Mouse (Mus musculus): Measurements from ENCODE around the gene Fbxl14. TPM values are rescaled to one million over a fixed set of nuclear protein-coding genes. Genes with fewer than 3 reads are reported as not detected.
A peak's percentile ranks its signal among the peaks of the same experiment; 100 is the strongest.
"Not testable (repeated sequence)": the region's sequence is repeated elsewhere in the genome, so short reads cannot be mapped to it uniquely, and the experiment has no call there.

Gene Fbxl14
- polyA plus RNA-seq, 1 experiment from 2014 or later = 4.1 TPM

DNA sequence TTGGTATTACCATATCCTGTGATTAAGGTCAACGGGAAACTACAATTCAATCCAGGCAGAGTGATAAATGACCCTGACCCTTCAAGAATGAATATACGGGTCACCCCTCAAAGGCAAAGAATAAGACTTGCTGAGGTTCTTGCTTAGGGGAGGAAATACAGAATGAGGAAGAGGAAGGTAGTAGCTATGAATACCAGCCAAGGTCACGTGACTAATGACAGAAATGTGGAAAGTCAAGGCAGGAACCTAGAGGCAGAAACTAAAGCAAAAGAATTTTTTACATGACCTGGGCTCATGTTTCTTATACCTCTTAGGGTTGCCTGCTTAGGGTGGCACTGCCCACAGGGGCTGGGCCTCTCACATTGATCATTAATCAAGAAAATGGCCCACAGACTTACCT, 6.8 kb upstream of the Fbxl14 start:
- no peaks in the 10 kb centered on the region for H3K36me3 ChIP-seq
- no peak overlapping the region for H3K27ac ChIP-seq (ENCODE audit: poor library complexity, severe bottlenecking)
- no peak for ATAC-seq (ENCODE audit: insufficient number of reproducible peaks, low FRiP score)
- H3K4me2 ChIP-seq = no peak overlapping the region
- no peaks in the 10 kb centered on the region for H3K9me3 ChIP-seq (replicated peaks)
- no peak overlapping the region for H3K4me3 ChIP-seq
- H3K27me3 ChIP-seq (replicated peaks) = no peaks in the 10 kb centered on the region
- WGBS = 78% methylated on average over 3 of the region's 3 CpGs
- H3K4me1 ChIP-seq (replicated peaks) = peaks cover 21% of the 10 kb centered on the region
- no peak overlapping the region for H3K9ac ChIP-seq

DNA sequence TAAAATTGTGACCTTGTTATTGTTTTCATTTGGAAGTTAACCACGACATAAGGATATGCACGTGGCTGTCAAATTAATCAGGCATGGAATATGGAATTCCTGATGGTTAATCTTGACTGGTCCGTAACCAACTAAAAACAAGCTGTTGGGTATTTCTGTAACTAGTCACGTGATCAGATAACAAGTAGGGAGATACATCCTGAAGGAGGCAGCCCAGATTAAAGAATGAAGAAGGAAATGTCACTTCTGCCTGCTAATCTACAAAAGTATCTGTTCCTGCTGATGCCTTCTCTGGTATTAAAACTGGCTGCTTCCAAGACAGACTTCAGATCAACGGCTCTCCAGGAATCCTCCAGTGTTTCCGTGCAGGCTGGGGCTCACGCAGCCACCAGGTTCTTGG, 6.0 kb upstream of the Fbxl14 start:
- Histone ChIP-seq H3K9ac (no peak overlapping the region), H3K9me3 (replicated peaks) (no peaks in the 10 kb centered on the region), H3K27ac (ENCODE audit: poor library complexity, severe bottlenecking) (no peak overlapping the region), H3K4me1 (replicated peaks) (peaks cover 19% of the 10 kb centered on the region), H3K4me2 (no peak overlapping the region), H3K36me3 (no peaks in the 10 kb centered on the region), H3K27me3 (replicated peaks) (no peaks in the 10 kb centered on the region), H3K4me3 (no peak overlapping the region)
- 46% methylated on average over 7 of the region's 7 CpGs for WGBS
- no peak for ATAC-seq (ENCODE audit: insufficient number of reproducible peaks, low FRiP score)

DNA sequence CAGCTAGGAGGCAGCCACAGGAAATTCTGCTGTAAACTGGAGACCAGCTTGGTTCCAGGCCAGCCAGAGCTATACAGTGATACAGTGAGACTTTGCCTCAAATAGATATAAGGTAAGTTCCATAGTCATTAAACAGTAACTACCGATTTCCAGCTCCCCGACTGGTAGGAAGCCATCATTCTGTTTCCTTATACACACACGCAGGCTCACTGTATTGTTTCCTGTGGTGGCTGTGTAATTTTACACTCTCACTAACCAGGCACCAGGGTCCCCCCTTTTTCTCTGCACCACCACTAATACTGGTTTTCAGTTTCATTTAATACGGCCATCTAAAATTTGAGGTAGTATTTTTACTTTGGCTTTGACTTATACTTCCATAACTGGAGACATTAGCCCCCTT, 5.5 kb upstream of the Fbxl14 start:
- no peaks in the 10 kb centered on the region for H3K9me3 ChIP-seq (replicated peaks)
- no peaks in the 10 kb centered on the region for H3K27me3 ChIP-seq (replicated peaks)
- peaks cover 19% of the 10 kb centered on the region for H3K4me1 ChIP-seq (replicated peaks)
- no peak overlapping the region for H3K4me3 ChIP-seq
- no peak overlapping the region for H3K4me2 ChIP-seq
- no peak overlapping the region for H3K27ac ChIP-seq (ENCODE audit: poor library complexity, severe bottlenecking)
- no peak overlapping the region for H3K9ac ChIP-seq
- ATAC-seq (ENCODE audit: insufficient number of reproducible peaks, low FRiP score) = no peak
- H3K36me3 ChIP-seq = no peaks in the 10 kb centered on the region
- WGBS = 75% methylated on average over 4 of the region's 4 CpGs

DNA sequence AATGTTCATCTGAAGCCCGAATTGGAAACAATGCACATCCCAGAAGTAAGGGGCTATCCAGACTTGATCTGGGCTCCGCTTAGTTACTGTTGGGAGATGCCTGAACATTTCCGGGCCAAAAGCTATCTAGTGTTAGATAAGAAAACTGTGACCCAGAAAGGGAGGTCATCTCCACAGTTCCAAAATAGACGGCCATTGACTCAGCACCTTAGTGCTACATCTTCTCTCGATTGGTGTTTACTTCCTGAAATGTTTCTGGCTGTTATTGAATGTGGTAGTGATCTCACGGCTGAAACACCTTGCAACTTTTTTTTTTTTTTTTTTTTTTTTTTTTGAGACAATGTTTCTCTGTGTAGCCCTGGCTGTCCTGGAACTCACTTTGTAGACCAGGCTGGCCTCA, 3.5 kb upstream of the Fbxl14 start:
- no peak overlapping the region for H3K4me3 ChIP-seq
- H3K27me3 ChIP-seq (replicated peaks) = no peaks in the 10 kb centered on the region
- H3K9me3 ChIP-seq (replicated peaks) = no peaks in the 10 kb centered on the region
- no peak for ATAC-seq (ENCODE audit: insufficient number of reproducible peaks, low FRiP score)
- H3K36me3 ChIP-seq = peaks cover 3% of the 10 kb centered on the region; the same call in 1 of the 2 replicates
- no peak overlapping the region for H3K4me2 ChIP-seq
- H3K27ac ChIP-seq (ENCODE audit: poor library complexity, severe bottlenecking) = no peak overlapping the region
- peaks cover 28% of the 10 kb centered on the region for H3K4me1 ChIP-seq (replicated peaks)
- H3K9ac ChIP-seq = no peak overlapping the region
- WGBS = 40% methylated on average over 6 of the region's 6 CpGs

DNA sequence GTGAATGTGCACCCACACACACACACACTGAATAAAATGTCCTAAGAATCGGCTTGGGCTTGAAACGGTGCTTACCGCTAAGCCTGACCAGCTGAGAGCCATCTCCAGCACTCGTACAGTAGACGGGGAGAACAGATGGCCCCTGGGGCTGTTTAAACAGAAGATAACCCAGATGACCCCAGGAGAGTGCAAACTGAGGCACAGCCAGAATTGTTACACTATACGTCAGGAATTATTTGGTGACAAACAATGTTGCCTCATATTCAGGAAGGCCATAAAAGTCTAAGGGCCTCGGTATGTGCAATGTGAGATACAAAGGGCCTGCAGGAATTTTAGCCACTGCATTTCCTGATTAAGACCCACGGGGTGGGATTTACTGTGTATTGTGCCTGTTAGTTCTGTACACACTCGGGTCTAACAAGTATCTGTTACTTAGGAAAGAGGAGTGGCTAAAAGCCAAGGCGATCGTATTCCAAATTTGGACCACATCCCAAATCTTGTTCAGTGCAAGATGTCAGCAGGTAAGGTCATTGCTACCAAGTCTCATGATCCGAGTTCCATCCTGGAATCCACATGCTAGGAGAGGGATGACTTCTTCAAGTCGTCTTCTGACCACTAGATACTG, 1.7 kb upstream of the Fbxl14 start:
- no peak overlapping the region for H3K4me2 ChIP-seq
- H3K9me3 ChIP-seq (replicated peaks) = no peaks in the 10 kb centered on the region
- no peak overlapping the region for H3K4me3 ChIP-seq
- no peaks in the 10 kb centered on the region for H3K27me3 ChIP-seq (replicated peaks)
- H3K4me1 ChIP-seq (replicated peaks) = peaks cover 39% of the 10 kb centered on the region
- no peak overlapping the region for H3K9ac ChIP-seq
- H3K36me3 ChIP-seq = peaks cover 3% of the 10 kb centered on the region; the same call in 1 of the 2 replicates
- ATAC-seq (ENCODE audit: insufficient number of reproducible peaks, low FRiP score) = no peak
- WGBS = 22% methylated on average over 13 of the region's 13 CpGs
- H3K27ac ChIP-seq (ENCODE audit: poor library complexity, severe bottlenecking) = 0 out of 2 replicates have a peak overlapping the region, but pooled peaks have one; percentile 29

DNA sequence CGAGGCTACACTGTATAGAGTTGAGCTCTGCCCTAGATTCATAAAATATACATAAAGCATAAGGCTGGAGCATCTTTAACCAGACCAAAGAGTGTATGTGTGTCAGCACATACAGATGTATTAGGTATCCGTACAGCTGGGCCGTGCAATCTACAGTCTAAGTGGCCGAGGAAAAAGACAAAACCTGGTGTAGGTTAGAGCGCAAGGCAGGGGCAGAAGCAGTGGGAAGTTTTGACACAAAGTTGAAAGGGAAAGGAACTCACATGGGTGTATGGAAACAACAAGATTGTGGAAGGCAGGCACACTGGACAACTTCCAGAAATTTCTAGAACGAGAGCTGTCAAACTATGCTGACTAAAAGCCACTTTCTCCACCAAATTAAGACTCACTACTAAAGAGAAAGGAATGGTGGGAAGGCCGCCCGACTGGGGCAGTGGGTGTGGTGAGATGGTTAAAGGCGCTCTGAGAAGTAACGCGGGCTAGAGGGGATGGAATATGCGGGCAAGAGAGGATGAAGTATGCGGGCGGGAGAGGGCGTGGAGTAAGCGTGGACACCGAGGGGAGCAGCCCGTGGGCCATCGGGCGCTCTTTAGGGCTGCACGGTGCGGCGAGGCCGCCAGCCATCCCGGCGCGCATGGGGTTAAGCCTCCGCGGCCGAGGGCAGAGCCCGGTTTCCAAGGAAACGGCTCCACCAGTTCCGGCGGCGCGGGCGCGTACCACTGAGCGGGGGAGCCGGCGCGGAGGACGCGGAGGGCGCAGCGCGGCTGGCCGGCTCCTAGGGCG, 717 bp upstream of the Fbxl14 start:
- 2% methylated on average over 44 of the region's 49 CpGs for WGBS
- Histone ChIP-seq H3K36me3 (peaks cover 9% of the 10 kb centered on the region; the same call in 1 of the 2 replicates), H3K4me3 (peak overlapping the region; percentile 98), H3K4me2 (peak overlapping the region; percentile 100), H3K9me3 (replicated peaks) (no peaks in the 10 kb centered on the region), H3K27me3 (replicated peaks) (no peaks in the 10 kb centered on the region), H3K27ac (ENCODE audit: poor library complexity, severe bottlenecking) (peak overlapping the region; percentile 99), H3K4me1 (replicated peaks) (peaks cover 44% of the 10 kb centered on the region), H3K9ac (peak overlapping the region; percentile 99)
- ATAC-seq (ENCODE audit: insufficient number of reproducible peaks, low FRiP score) = peak; percentile 89

DNA sequence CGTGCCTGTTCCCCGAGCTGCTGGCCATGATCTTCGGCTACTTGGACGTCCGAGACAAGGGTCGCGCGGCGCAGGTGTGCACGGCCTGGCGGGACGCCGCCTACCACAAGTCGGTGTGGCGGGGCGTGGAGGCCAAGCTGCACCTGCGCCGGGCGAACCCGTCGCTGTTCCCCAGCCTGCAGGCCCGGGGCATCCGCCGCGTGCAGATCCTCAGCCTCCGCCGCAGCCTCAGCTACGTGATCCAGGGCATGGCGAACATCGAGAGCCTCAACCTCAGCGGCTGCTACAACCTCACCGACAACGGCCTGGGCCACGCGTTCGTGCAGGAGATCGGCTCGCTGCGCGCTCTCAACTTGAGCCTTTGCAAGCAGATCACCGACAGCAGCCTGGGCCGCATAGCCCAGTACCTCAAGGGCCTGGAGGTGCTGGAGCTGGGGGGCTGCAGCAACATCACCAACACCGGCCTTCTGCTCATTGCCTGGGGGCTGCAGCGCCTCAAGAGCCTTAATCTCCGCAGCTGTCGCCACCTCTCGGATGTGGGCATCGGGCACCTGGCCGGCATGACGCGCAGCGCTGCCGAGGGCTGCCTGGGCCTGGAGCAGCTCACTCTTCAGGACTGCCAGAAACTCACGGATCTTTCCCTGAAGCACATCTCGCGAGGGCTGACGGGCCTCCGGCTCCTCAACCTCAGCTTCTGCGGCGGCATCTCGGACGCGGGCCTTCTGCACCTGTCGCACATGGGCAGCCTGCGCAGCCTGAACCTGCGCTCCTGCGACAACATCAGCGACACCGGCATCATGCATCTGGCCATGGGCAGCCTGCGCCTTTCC, 623 bp downstream of the Fbxl14 start:
- WGBS = under 1% methylated on average over 70 of the region's 70 CpGs
- Histone ChIP-seq H3K36me3 (peaks cover 19% of the 10 kb centered on the region), H3K4me1 (replicated peaks) (peaks cover 53% of the 10 kb centered on the region), H3K27me3 (replicated peaks) (no peaks in the 10 kb centered on the region), H3K9ac (peak overlapping the region; percentile 99), H3K9me3 (replicated peaks) (no peaks in the 10 kb centered on the region), H3K4me2 (peak overlapping the region; percentile 100), H3K27ac (ENCODE audit: poor library complexity, severe bottlenecking) (peak overlapping the region; percentile 99), H3K4me3 (peak overlapping the region; percentile 98)
- peak; percentile 23 for ATAC-seq (ENCODE audit: insufficient number of reproducible peaks, low FRiP score)

DNA sequence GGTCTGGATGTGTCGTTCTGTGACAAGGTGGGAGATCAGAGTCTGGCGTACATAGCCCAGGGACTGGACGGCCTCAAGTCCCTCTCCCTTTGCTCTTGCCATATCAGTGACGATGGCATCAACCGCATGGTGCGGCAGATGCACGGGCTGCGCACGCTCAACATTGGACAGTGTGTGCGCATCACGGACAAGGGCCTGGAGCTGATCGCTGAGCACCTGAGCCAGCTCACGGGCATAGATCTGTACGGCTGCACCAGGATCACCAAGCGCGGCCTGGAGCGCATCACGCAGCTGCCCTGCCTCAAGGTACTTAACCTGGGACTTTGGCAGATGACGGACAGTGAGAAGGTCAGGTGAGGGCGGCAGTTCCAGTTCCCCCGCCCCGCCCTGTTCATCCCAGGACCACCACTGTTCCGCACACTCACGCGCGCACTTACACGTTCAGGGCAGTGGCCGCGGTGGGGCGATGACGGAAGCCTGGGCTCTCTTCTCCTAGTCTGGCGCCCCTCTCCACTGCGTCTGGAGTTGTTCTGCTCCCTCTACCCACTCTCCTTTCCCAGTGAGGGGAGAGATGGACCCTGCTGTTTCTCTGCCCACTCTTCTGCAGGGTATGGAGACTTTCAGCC, 1.4 kb downstream of the Fbxl14 start:
- ATAC-seq (ENCODE audit: insufficient number of reproducible peaks, low FRiP score) = no peak
- Histone ChIP-seq H3K9me3 (replicated peaks) (no peaks in the 10 kb centered on the region), H3K27me3 (replicated peaks) (no peaks in the 10 kb centered on the region), H3K4me1 (replicated peaks) (peaks cover 57% of the 10 kb centered on the region), H3K9ac (peak overlapping the region; percentile 99), H3K27ac (ENCODE audit: poor library complexity, severe bottlenecking) (peak overlapping the region; percentile 99), H3K4me3 (peak overlapping the region; percentile 98), H3K4me2 (peak overlapping the region; percentile 100), H3K36me3 (peaks cover 19% of the 10 kb centered on the region)
- WGBS = under 1% methylated on average over 33 of the region's 33 CpGs

DNA sequence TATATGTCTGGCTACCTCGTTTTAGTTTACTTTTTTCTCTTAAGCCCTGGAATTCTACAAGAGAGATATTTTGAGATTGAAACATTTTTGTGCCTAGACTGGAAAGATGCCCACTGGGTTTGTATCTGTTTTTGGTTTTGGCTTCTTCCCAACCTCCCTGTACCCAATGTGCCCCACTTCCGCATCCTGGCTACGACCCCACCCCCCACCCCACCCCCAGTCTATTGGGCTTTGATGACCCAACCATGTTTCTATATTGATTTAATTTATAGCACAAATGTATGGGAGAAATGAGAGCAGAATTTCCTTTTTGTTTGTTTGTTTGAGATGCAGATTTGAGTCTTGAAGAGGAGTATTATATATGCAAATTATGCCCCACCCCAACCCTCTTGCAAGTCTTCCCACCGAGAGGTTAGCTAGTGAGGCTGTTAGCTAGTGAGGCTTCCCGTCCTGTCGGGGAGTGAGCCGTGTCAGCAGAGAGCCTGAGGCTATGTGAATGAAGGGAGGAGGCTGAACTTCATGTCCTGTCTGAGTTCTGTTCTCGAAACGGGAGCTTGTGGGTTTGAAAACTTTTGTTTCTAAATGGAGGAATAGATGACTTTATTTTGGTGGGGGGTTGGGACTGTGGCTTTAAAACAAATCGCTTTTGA, 2.4 kb downstream of the Fbxl14 start:
- WGBS = 5% methylated on average over 10 of the region's 10 CpGs
- not testable (repeated sequence) for ATAC-seq (ENCODE audit: insufficient number of reproducible peaks, low FRiP score); H3K9me3 ChIP-seq (replicated peaks); H3K27me3 ChIP-seq (replicated peaks); H3K27ac ChIP-seq (ENCODE audit: poor library complexity, severe bottlenecking)
- Histone ChIP-seq H3K4me1 (replicated peaks) (peaks cover 56% of the 10 kb centered on the region), H3K36me3 (peaks cover 19% of the 10 kb centered on the region), H3K9ac (peak overlapping the region; percentile 65), H3K4me2 (peak overlapping the region; percentile 100), H3K4me3 (peak overlapping the region; percentile 42)

DNA sequence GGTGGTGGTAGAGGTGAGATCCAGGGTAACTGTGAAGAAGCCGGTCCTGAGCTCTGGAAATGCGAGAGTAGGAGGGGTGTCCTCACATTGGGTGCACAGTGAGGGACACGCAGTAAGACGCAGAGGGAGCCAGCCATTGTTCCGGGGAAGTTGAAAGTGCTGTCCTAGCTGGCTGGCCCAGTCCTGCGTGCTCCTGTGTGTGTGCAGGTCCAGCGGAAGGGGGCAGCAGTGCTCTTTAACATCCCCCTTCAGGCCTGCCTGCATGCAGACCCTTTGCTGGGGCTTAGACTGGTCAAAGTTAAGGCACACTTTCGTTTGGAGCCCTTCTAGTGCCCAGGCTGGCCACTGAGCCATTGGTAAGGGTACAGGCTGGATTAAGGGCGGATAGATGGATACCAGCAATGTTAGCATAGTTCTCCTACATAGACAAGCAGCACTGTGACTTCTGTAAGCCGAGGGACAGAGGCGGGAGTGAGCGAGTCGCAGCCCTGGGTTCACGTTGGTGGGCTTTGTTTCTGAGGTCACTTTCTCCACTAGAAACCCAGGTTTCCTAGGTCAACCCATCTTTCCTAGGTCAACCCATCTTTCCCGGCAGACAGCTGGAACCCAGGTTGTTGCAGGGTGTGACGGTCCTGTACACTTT, 3.6 kb downstream of the Fbxl14 start:
- no peaks in the 10 kb centered on the region for H3K27me3 ChIP-seq (replicated peaks)
- no peaks in the 10 kb centered on the region for H3K9me3 ChIP-seq (replicated peaks)
- peak overlapping the region; percentile 16 for H3K4me3 ChIP-seq
- 0 out of 2 replicates have a peak overlapping the region, but pooled peaks have one; percentile 2 for H3K9ac ChIP-seq
- peaks cover 19% of the 10 kb centered on the region for H3K36me3 ChIP-seq
- H3K4me1 ChIP-seq (replicated peaks) = peaks cover 49% of the 10 kb centered on the region
- H3K27ac ChIP-seq (ENCODE audit: poor library complexity, severe bottlenecking) = 0 out of 2 replicates have a peak overlapping the region, but pooled peaks have one; percentile 6
- peak overlapping the region; percentile 55 for H3K4me2 ChIP-seq
- 49% methylated on average over 16 of the region's 16 CpGs for WGBS
- ATAC-seq (ENCODE audit: insufficient number of reproducible peaks, low FRiP score) = no peak

Measured in heart, embryonic 12.5 days (tissue).